In genomic region chr8:124182224-124182623, GRCm38 (mm10) we compare ENCODE assay signal across 11 mouse cellular contexts. TPM values are rescaled to one million over a fixed set of nuclear protein-coding genes. Genes with fewer than 3 reads are reported as not detected.
A peak's percentile ranks its signal among the peaks of the same experiment; 100 is the strongest.
DNase-seq lines count a peak whose midpoint lies in the region; ATAC-seq and TF ChIP-seq lines count a peak whose summit lies in the region.
"Had no signal": no experiment of that assay in that cellular context is flagged by ENCODE, and none has a peak within 500 bp of the region (broad histone marks: within the 10 kb centered on the region; RNA-seq: fewer than 3 reads in every experiment).

No protein-coding gene starts in this region.

- H3K4me2 ChIP-seq in heart, embryonic 11.5 days, result peak overlapping the region; percentile 29
- H3K4me2 ChIP-seq in lung, postnatal 0 days (replicated peaks; ENCODE audit: low read depth, low read length), result no peak overlapping the region

- no peak overlapping the region for H3K9ac ChIP-seq in heart, embryonic 11.5 days (ENCODE audit: low read depth, low read length)
- H3K9ac ChIP-seq in lung, postnatal 0 days (replicated peaks; ENCODE audit: low read depth), result no peak overlapping the region

- 32% methylated on average over 13 of the region's 13 CpGs for WGBS in heart, embryonic 11.5 days (ENCODE audit: insufficient replicate concordance)
- WGBS in lung, postnatal 0 days, result 13% methylated on average over 13 of the region's 13 CpGs

- H3K9me3 ChIP-seq in heart, embryonic 11.5 days (replicated peaks; ENCODE audit: control insufficient read depth, low read length), result no peaks in the 10 kb centered on the region
- no peaks in the 10 kb centered on the region for H3K9me3 ChIP-seq in lung, postnatal 0 days (ENCODE audit: low read length)

- H3K4me3 ChIP-seq in heart, embryonic 11.5 days (ENCODE audit: low read depth, low read length), result no peak overlapping the region
- H3K4me3 ChIP-seq in lung, postnatal 0 days (ENCODE audit: low read depth, low read length), result no peak overlapping the region
- H3K4me3 ChIP-seq: erythroblast, embryonic 14.5 days had no signal

- H3K27ac ChIP-seq in heart, embryonic 11.5 days (ENCODE audit: low read depth, low read length), result peak overlapping the region; percentile 50; the same call in 1 of the 2 replicates
- peak overlapping the region; percentile 74 for H3K27ac ChIP-seq in lung, postnatal 0 days (ENCODE audit: low read length)
- H3K27ac ChIP-seq: macrophage had no signal

- H3K36me3 ChIP-seq in heart, embryonic 11.5 days (ENCODE audit: control insufficient read depth, insufficient read depth, low read length), result no peaks in the 10 kb centered on the region
- no peaks in the 10 kb centered on the region for H3K36me3 ChIP-seq in lung, postnatal 0 days (ENCODE audit: insufficient read depth, low read length)

- H3K27me3 ChIP-seq in heart, embryonic 11.5 days (ENCODE audit: control insufficient read depth, insufficient read depth, low read length), result peaks cover 20% of the 10 kb centered on the region; the same call in 1 of the 2 replicates
- no peaks in the 10 kb centered on the region for H3K27me3 ChIP-seq in lung, postnatal 0 days (replicated peaks; ENCODE audit: insufficient read depth, low read length)
- H3K27me3 ChIP-seq: Patski had no signal

- H3K4me1 ChIP-seq in heart, embryonic 11.5 days (ENCODE audit: control insufficient read depth, insufficient read depth, low read length), result peaks cover 26% of the 10 kb centered on the region
- H3K4me1 ChIP-seq in lung, postnatal 0 days (ENCODE audit: insufficient read depth, low read depth, low read length), result peaks cover 8% of the 10 kb centered on the region; the same call in 1 of the 2 replicates

- DNase-seq in kidney, postnatal 10 days, result peak; percentile 30
- DNase-seq in kidney, adult 8-10 months, result no peak
- peak; percentile 87 for DNase-seq in adrenal gland, adult 2 months
- peak; percentile 97 for DNase-seq in lung, postnatal 0 days (ENCODE audit: low spot score)
- no peak for DNase-seq in spleen, postnatal 14 days (ENCODE audit: low spot score in 2 of 2)
- DNase-seq in cerebellum, adult 11-12 months, result no peak

- peak; percentile 96 for TF ChIP-seq EP300 in lung, postnatal 0 days (IDR thresholded peaks at IDR 0.05)

- peak; percentile 82 for ATAC-seq in heart, embryonic 11.5 days (replicated peaks; ENCODE audit: insufficient number of reproducible peaks, low FRiP score, low TSS enrichment)
- ATAC-seq in lung, postnatal 0 days, result peak; percentile 96
- ATAC-seq in monocyte, adult 5-6 weeks (replicated peaks; ENCODE audit: insufficient number of reproducible peaks, low FRiP score, low TSS enrichment, poor library complexity, severe bottlenecking), result no peak
- ATAC-seq: Patski had no signal

- peak; percentile 35 for TF ChIP-seq CTCF in lung, postnatal 0 days (IDR thresholded peaks at IDR 0.05)

RNA-seq across cellular contexts. Expression of gene Galnt2, which starts 49.0 kb away (rescaled TPM):
- total RNA-seq in adrenal gland, adult 2 months (2021), result 10 to 100 TPM; 46.9 to 64.0 TPM
- 11.1 and 11.4 TPM in 2 replicates for polyA plus RNA-seq in adrenal gland, adult 2 months (2012; rRNA removed)
- polyA plus RNA-seq in heart, embryonic 11.5 days (2014; fragmentation: Nextera tagmentation; extraction: Ambion mirVana), result 63.2 and 72.3 TPM in 2 replicates
- polyA plus RNA-seq in lung, postnatal 0 days (2015; fragmentation: Nextera tagmentation; extraction: Ambion mirVana), result 54.3 and 66.2 TPM in 2 replicates
- 39.5 to 77.2 TPM (median 42.9 TPM) in 3 replicates for total RNA-seq in monocyte, adult 5-6 weeks (2017)

Comparison
In these comparisons a context has a peak if more than half of its experiments do, and no peak if none do; other contexts are left out.
1. DNase-seq: peak in kidney, postnatal 10 days (single experiment), adrenal gland, adult 2 months (single experiment) and lung, postnatal 0 days (single experiment); none in kidney, adult 8-10 months (0 of 2), spleen, postnatal 14 days (0 of 2) and cerebellum, adult 11-12 months (single experiment).